Mouse (Mus musculus) kidney, adult 2 months (tissue): ENCODE data around the gene Mrpl3. TPM values are rescaled to one million over a fixed set of nuclear protein-coding genes. Genes with fewer than 3 reads are reported as not detected.
"Not testable (repeated sequence)": the region's sequence is repeated elsewhere in the genome, so short reads cannot be mapped to it uniquely, and the experiment has no call there.

Experiments
- DNase-seq: peaks from one replicate; pipeline ENCODE4 v3.0.0; 2021
- H3K27ac ChIP-seq: fragments of 200-500 bp; 2 replicates; pipeline ENCODE4 v1.5.1; 2012; ENCODE audit warnings: low read depth, low read length, control low read depth, inconsistent platforms; ENCODE audit not compliant: insufficient read depth
- H3K27me3 ChIP-seq: fragments of 200-500 bp; replicated peaks from 2 replicates; pipeline ENCODE4 v1.6.1; 2012; ENCODE audit warnings: mild to moderate bottlenecking, moderate library complexity, low read length, inconsistent platforms; ENCODE audit not compliant: control insufficient read depth, insufficient read depth
- H3K36me3 ChIP-seq: fragments of 200-500 bp; 2 replicates; pipeline ENCODE4 v1.6.1; 2012; ENCODE audit warnings: mild to moderate bottlenecking, moderate library complexity, low read length, inconsistent platforms; ENCODE audit not compliant: control insufficient read depth, insufficient read depth
- H3K4me1 ChIP-seq: fragments of 200-500 bp; 2 replicates; pipeline ENCODE4 v1.6.1; 2011; ENCODE audit warnings: low read length; ENCODE audit not compliant: control insufficient read depth, insufficient read depth
- H3K4me3 ChIP-seq: fragments of 200-500 bp; 2 replicates; pipeline ENCODE4 v1.5.1; 2011; ENCODE audit warnings: mild to moderate bottlenecking, low read depth, low read length, control low read depth; ENCODE audit not compliant: insufficient read depth
- CTCF ChIP-seq: fragments of 200-500 bp; conservative IDR thresholded peaks from 2 replicates; pipeline ENCODE4 v1.5.1; 2011; ENCODE audit warnings: low read depth, mild to moderate bottlenecking, control low read depth, low read length, moderate library complexity, mixed read lengths; ENCODE audit not compliant: insufficient read depth, insufficient read length
- POLR2A ChIP-seq: fragments of 200-500 bp; IDR thresholded peaks from one replicate; pipeline ENCODE4 v1.6.1; 2011; ENCODE audit warnings: low read depth, low read length, control low read depth
- WGBS: fragments of 180-500 bp; shearing (Covaris S2); methylation state at CpG from one replicate; pipeline ENCODE4 v1.1.7; 2018; 5-methylcytosine and 5-hydroxymethylcytosine counted together
- polyA plus RNA-seq: library from polyadenylated mRNA; depleted of rRNA; stranded (reverse); fragments of >200 nt; gene quantifications from 2 replicates; pipeline ENCODE4 v1.2.3, GENCODE M21; 2012

The Mrpl3 gene
- polyA plus RNA-seq, 1 experiment: 64.1 TPM

DNA sequence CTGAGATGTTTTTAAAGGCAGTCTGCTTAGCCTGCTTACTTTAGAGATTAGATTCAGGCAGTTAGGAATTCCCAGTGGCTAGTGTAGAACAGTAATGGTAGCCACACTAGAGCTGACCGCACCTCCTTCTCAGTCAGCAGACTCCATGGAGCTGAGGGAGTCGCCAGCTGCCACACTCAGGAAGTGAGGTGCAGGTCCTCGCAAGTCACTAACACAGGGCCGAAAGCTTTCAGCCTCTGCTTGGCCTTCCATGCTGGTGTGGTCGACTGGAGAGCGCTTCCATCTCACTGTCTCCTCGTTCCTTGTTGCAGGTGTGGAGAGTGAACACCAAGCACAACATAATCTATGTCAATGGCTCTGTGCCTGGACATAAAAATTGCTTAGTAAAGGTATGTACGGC lies 21.8 kb downstream of the Mrpl3 start:
- Histone ChIP-seq H3K4me1 (no peaks in the 10 kb centered on the region), H3K4me3 (no peak overlapping the region), H3K27me3 (no peaks in the 10 kb centered on the region), H3K27ac (no peak overlapping the region), H3K36me3 (peaks cover 5% of the 10 kb centered on the region)
- TF ChIP-seq CTCF (no peak), POLR2A (no peak)
- 90% methylated on average over 8 of the region's 8 CpGs for WGBS
- no peak for DNase-seq

DNA sequence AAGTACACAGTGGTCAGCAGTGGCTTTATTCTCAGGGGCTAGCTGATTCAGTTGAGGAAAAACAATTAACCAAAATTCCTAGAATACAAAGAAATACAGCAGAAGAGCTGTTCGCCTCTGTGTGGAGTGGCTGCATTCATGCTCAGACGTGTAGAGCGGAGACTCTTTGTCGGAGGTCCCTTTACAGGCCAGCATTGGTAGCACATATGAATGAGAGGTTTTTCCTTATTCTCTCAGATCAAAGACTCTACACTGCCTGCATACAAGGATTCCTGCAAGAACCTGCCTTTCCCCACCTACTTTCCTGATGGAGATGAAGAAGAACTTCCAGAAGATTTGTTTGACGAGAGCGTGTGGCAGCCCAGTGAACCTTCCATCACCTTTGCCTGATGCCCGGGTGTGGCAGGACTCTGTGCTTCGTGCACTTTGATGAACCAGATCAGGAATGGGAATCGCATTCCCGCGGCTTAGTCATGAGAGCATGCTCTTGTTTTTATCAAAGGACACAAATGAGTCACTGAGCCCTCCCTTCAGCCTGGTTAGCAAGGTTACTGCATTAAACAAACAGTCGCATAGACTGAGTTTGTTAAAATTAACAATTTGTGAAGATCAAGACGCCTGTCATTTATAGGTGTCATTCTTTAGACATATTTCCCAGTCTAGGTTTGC lies 23.9 kb downstream of the Mrpl3 start:
- H3K4me1 ChIP-seq: no peaks in the 10 kb centered on the region
- no peak overlapping the region for H3K27ac ChIP-seq
- TF ChIP-seq CTCF (no peak), POLR2A (no peak)
- DNase-seq: no peak
- 87% methylated on average over 13 of the region's 13 CpGs for WGBS
- no peaks in the 10 kb centered on the region for H3K27me3 ChIP-seq
- H3K36me3 ChIP-seq: peaks cover 4% of the 10 kb centered on the region
- H3K4me3 ChIP-seq: no peak overlapping the region

DNA sequence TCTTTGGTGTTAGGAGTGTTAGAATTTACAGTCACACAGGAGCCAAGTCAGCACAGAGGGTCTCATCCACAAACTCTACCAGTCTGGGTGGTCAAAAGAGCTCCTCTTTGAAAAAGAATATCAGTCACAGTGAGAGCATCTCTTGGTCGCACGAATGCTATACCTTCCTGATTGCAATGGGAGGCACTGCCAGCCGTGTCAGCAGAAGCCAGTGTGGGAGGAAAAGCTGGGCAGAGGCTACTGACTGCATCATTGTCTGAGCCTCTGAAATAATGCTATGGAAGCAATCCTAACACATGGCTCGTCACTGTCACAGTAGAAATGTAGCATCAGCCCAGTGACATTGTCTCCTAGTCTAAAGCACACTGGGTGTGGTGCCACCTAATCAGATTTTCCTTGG lies 25.4 kb downstream of the Mrpl3 start:
- H3K4me1 ChIP-seq: no peaks in the 10 kb centered on the region
- H3K36me3 ChIP-seq: peaks cover 3% of the 10 kb centered on the region
- H3K27ac ChIP-seq: no peak overlapping the region
- TF ChIP-seq POLR2A (no peak), CTCF (no peak)
- WGBS: 88% methylated on average over 4 of the region's 4 CpGs
- no peaks in the 10 kb centered on the region for H3K27me3 ChIP-seq
- DNase-seq: no peak
- no peak overlapping the region for H3K4me3 ChIP-seq

DNA sequence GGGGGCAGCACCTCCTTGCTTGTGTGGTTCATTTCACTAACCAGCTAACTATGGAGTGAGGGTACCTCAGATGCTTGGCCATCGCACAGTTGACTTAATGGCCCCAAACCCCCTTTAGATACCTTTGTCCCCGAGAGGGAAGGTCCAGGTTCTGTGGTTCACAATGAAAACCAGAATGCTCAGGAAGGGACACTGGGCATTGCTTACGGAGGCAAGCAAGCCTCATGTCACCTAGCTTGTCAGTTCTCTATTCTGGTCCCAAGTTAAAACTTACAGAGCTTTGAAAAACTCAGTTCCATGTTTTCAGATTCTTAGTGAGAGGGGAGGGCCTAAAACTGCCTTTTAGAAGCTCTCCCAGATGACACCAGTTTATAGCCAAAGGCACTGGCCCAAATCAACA lies 27.2 kb downstream of the Mrpl3 start:
- H3K4me3 ChIP-seq: no peak overlapping the region
- H3K27me3 ChIP-seq: no peaks in the 10 kb centered on the region
- H3K27ac ChIP-seq: no peak overlapping the region
- H3K4me1 ChIP-seq: no peaks in the 10 kb centered on the region
- TF ChIP-seq POLR2A (no peak), CTCF (no peak)
- peaks cover 2% of the 10 kb centered on the region for H3K36me3 ChIP-seq
- no peak for DNase-seq
- WGBS: 91% methylated on average over 3 of the region's 3 CpGs

DNA sequence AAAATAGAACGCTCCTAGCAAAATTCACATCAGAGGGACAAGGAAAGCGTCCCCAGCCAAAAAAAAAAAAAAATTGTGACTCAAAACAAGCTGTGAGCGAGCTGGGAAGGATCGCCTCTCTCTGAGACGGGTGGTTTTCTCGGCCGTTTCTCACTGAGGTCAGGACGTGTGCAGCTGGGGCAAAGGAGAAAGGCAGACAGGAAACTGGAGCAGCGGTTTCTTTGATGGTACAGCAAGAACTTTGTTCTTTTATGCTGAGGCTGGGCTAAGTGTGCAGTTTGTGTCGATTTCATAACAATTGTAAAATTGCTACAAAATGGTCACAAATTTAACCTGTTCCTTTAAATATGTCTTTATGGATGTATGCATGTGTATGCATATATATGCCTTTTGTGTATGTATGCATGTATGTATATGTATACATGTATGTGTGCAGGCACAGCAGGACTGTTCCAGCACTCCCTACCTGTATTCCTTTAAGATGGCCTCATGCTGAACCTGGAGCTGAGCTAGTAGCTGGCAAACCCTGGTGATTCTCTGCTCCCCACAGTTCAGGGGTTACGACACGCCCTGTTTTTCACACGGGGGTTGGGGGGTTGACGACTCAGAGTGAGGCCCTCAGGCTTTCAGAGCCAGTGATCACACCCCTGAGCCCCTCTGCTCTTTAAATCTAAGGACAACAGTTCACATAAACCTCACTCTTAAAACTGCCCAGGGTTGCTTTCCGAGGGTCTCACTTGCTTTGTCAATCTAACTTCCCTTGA lies 48.0 kb downstream of the Mrpl3 start:
- H3K27ac ChIP-seq: no peak overlapping the region
- no peaks in the 10 kb centered on the region for H3K27me3 ChIP-seq
- no peak overlapping the region for H3K4me3 ChIP-seq
- DNase-seq: no peak
- no peaks in the 10 kb centered on the region for H3K4me1 ChIP-seq
- WGBS: 29% methylated on average over 15 of the region's 15 CpGs
- no peaks in the 10 kb centered on the region for H3K36me3 ChIP-seq
- TF ChIP-seq CTCF (no peak), POLR2A (no peak)

DNA sequence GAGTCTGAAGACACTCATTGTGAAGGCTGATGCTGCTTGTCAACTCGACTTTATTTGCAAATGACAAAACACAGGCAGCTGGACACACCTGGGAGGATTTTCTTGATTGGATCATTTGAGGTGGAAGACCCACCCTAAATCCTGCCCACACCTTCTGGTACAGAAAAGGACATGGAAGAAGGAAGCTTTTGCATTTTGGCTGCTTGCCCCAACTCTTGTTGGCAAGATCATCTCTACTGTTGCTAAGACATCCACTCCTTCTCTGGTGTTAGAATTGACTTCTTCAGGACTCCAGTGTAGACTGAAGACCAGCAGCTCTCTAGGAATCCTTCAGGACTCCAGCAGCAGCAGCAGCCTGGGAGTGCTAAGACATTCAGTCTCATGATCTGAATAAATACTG lies 48.9 kb downstream of the Mrpl3 start:
- 55% methylated on average over 1 of the region's 1 CpGs for WGBS
- H3K27me3 ChIP-seq: no peaks in the 10 kb centered on the region
- H3K27ac ChIP-seq: no peak overlapping the region
- H3K4me1 ChIP-seq: no peaks in the 10 kb centered on the region
- H3K36me3 ChIP-seq: no peaks in the 10 kb centered on the region
- DNase-seq: no peak
- no peak for TF ChIP-seq POLR2A
- no peak for TF ChIP-seq CTCF
- H3K4me3 ChIP-seq: no peak overlapping the region

DNA sequence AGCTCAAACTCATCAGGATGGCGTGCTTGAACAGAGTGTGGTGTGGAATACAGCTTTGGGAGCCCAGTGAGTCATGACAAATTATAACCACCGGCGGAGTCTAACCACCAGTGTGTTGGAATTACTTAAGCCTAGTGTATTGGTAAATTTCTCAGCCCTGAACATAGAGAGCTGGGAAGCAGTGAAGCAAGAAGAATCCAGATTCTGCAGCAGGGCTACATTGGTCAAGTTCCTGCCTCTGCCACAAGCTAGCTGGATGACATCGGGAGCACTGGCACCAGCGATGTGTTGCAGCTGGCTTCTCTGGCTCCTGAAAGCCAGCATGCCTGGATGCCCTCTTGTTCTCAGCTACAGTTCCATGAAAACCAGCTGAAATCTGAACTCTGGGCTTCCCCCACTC lies 50.9 kb downstream of the Mrpl3 start:
- no peak for TF ChIP-seq CTCF
- no peak for TF ChIP-seq POLR2A
- no peak for DNase-seq
- Histone ChIP-seq H3K36me3 (no peaks in the 10 kb centered on the region), H3K4me3 (no peak overlapping the region), H3K27ac (no peak overlapping the region), H3K27me3 (no peaks in the 10 kb centered on the region), H3K4me1 (no peaks in the 10 kb centered on the region)
- 38% methylated on average over 5 of the region's 5 CpGs for WGBS

DNA sequence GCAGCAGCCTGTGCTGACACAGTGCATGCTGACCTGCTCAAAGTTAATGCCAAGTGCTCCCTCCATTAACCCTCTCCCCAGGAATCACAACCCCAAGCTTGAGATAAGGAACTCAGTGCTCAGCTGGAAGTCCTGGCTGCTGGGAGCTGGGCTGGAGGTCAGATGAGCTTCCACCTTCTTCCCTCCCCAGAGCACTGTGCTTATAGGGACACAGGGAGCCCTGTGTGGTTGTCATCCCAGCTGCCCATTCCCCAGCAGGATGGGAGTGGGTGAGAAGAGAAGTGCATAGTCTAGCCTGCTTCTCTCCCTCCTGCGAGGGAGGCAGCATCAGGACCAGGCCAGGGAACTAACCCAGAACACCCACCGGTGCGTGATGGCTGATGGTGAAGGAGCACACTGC lies 72.2 kb downstream of the Mrpl3 start:
- not testable (repeated sequence) for H3K36me3 ChIP-seq, DNase-seq, H3K4me1 ChIP-seq, H3K27me3 ChIP-seq, H3K4me3 ChIP-seq, H3K27ac ChIP-seq
- WGBS: 84% methylated on average over 3 of the region's 3 CpGs
